Mouse (Mus musculus) heart, adult 2 months (tissue): ENCODE measurements at regions not wholly inside any gene's neighbourhood (a gene's known extent, or its start where the extent isn't known, plus 50 kb on each side); places are given as distances from the start of the nearest gene placed in this dataset.

ENCODE experiments used
- DNase-seq, 2 experiments: peaks; one replicate each; pipeline ENCODE4 v3.0.0; 2021
- H3K27ac ChIP-seq: fragments of 200-600 bp; 2 replicates; pipeline ENCODE4 v1.8.1; 2022
- H3K27me3 ChIP-seq: fragments of 200-500 bp; 2 replicates; pipeline ENCODE4 v1.6.1; 2012; ENCODE audit warnings: mild to moderate bottlenecking, low read length, inconsistent platforms, mixed read lengths; ENCODE audit not compliant: control insufficient read depth, insufficient read depth
- H3K36me3 ChIP-seq: fragments of 200-500 bp; 2 replicates; pipeline ENCODE4 v1.6.1; 2012; ENCODE audit warnings: low read length, inconsistent platforms; ENCODE audit not compliant: control insufficient read depth, insufficient read depth
- H3K4me1 ChIP-seq: fragments of 200-500 bp; 2 replicates; pipeline ENCODE4 v1.6.1; 2011; ENCODE audit warnings: low read length; ENCODE audit not compliant: control insufficient read depth, insufficient read depth
- H3K4me3 ChIP-seq: fragments of 200-600 bp; 2 replicates; pipeline ENCODE4 v1.8.1; 2022
- H3K79me2 ChIP-seq: fragments of 200-500 bp; replicated peaks from 2 replicates; pipeline ENCODE4 v1.6.1; 2012; ENCODE audit warnings: mild to moderate bottlenecking, inconsistent platforms, low read length, moderate library complexity, mixed read lengths; ENCODE audit not compliant: control insufficient read depth, insufficient read depth
- H3K9ac ChIP-seq: fragments of 200-500 bp; 2 replicates; pipeline ENCODE4 v1.6.1; 2012; ENCODE audit warnings: low read depth, mild to moderate bottlenecking, control low read depth, inconsistent platforms, low read length, mixed read lengths
- CTCF ChIP-seq: fragments of 200-600 bp; IDR thresholded peaks from 2 replicates; pipeline ENCODE4 v1.8.1; 2022; ENCODE audit warnings: antibody characterized with exemption, mild to moderate bottlenecking, moderate library complexity
- EP300 ChIP-seq: fragments of 200-500 bp; IDR thresholded peaks from 2 replicates; pipeline ENCODE4 v1.6.1; 2011; ENCODE audit warnings: low read depth, low read length, control low read depth; ENCODE audit not compliant: insufficient read depth
- POLR2A ChIP-seq: fragments of 200-500 bp; IDR thresholded peaks from 2 replicates; pipeline ENCODE4 v1.6.1; 2011; ENCODE audit warnings: mild to moderate bottlenecking, low read depth, low read length, control low read depth; ENCODE audit not compliant: insufficient read depth
- WGBS: fragments of 180-500 bp; shearing (Covaris S2); methylation state at CpG from one replicate; pipeline ENCODE4 v1.1.7; 2018; 5-methylcytosine and 5-hydroxymethylcytosine counted together
- intact Hi-C: fragments of 180-260 bp; cut with DNase I; formaldehyde crosslinking; loops from one replicate; pipeline ENCODE4 v1.15.1; 2025

GRCm38 (mm10) chr17:50369216-50369875, 75.9 kb upstream of the Dazl start:
- H3K4me3 ChIP-seq = no peak overlapping the region
- H3K4me1 ChIP-seq = peaks cover 3% of the 10 kb centered on the region; the same call in 1 of the 2 replicates
- 0 out of 2 replicates have a peak overlapping the region, but pooled peaks have one; percentile 28 for H3K27ac ChIP-seq
- H3K9ac ChIP-seq = no peak overlapping the region
- no peak for TF ChIP-seq CTCF
- TF ChIP-seq POLR2A = 0 out of 2 replicates have a peak, but pooled peaks have one; percentile 34
- TF ChIP-seq EP300 = 0 out of 2 replicates have a peak, but pooled peaks have one; percentile 43
- peak; percentile 53 to 71 for DNase-seq
- no peaks in the 10 kb centered on the region for H3K36me3 ChIP-seq
- intact Hi-C loops = no loop called here
- no peaks in the 10 kb centered on the region for H3K27me3 ChIP-seq
- 46% methylated on average over 6 of the region's 6 CpGs for WGBS
- no peaks in the 10 kb centered on the region for H3K79me2 ChIP-seq

DNA sequence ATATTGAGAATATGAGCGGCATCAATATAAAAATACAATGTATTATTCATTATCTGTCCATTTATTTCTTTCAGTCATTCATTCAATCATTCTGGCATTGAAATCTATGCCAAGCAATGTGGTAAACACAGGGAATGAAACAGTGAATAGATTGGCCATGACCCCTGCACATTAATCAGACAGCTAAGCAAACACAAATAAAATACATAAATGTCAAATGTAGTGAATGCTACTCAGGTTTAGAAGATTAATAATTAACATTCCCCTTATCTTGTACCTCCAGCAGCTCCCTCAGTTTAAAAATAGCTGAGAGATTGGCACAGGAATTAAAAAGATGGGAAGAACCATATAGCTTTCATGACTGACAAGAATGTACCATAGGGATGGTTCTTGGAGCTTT, 77.0 kb upstream of the Dazl start:
- TF ChIP-seq CTCF (no peak), EP300 (no peak), POLR2A (no peak)
- Histone ChIP-seq H3K36me3 (no peaks in the 10 kb centered on the region), H3K79me2 (no peaks in the 10 kb centered on the region), H3K4me1 (peaks cover 3% of the 10 kb centered on the region; the same call in 1 of the 2 replicates), H3K4me3 (no peak overlapping the region), H3K9ac (no peak overlapping the region), H3K27ac (no peak overlapping the region), H3K27me3 (no peaks in the 10 kb centered on the region)
- WGBS = 100% methylated on average over 1 of the region's 1 CpGs
- DNase-seq = no peak
- intact Hi-C loops = no loop called here

DNA sequence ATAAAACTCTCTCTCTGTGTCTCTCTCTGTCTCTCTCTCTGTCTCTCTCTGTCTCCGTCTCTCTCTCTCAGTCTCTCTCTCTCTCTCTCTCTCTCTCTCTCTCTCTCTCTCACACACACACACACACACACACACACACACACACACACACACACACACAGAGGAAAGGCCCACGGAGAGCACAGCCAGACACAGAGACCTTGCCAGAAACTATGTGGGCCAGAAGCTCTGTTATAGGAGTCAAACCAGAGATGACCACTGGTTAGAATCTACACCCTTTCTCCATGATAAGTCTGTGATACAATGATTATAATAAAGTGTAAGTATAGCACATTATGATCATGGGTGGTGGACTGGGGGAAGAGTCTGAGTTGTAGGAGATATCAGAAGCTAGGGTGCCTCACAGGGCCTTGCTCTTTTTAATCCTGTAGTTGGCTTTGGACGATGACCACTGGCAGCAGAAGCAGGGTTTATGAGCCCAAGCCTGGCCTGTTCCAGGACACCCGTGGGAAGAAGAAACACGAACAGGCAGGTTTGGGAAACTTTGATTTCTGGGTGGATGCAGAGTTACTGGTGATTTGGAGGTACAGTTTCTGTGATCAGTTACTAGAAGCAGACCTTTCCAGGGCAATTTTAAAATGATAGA, 80.2 kb upstream of the Dazl start:
- Histone ChIP-seq H3K4me3 (no peak overlapping the region), H3K27ac (no peak overlapping the region), H3K9ac (no peak overlapping the region), H3K79me2 (no peaks in the 10 kb centered on the region), H3K27me3 (no peaks in the 10 kb centered on the region), H3K36me3 (no peaks in the 10 kb centered on the region), H3K4me1 (peaks cover 3% of the 10 kb centered on the region; the same call in 1 of the 2 replicates)
- intact Hi-C loops = no loop called here
- no peak for DNase-seq
- 70% methylated on average over 5 of the region's 5 CpGs for WGBS
- TF ChIP-seq EP300 (no peak), POLR2A (no peak), CTCF (no peak)

DNA sequence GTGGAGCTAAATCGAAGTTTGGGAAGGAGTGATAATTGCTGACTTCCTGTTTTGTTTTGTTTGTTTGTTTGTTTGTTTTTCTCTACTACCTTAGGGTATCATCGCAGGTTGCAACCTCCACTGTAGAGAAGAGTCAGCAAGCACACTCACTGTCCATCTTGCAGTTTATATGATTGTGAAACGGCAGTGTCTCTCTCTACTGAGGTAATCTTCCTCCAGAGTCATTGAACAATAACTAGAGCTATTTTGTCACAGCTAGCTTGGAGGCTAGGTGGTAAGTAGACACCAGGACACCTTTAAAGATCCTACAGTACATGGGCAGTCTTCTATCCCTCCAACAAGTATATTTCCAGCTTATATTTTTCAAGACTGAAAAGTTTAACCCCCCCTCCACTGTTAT, 82.0 kb upstream of the Dazl start:
- no peak for DNase-seq
- Histone ChIP-seq H3K79me2 (no peaks in the 10 kb centered on the region), H3K36me3 (no peaks in the 10 kb centered on the region), H3K27ac (no peak overlapping the region), H3K27me3 (no peaks in the 10 kb centered on the region), H3K9ac (no peak overlapping the region), H3K4me1 (no peaks in the 10 kb centered on the region), H3K4me3 (no peak overlapping the region)
- WGBS = 73% methylated on average over 3 of the region's 3 CpGs
- no peak for TF ChIP-seq POLR2A
- no peak for TF ChIP-seq EP300
- TF ChIP-seq CTCF = no peak
- intact Hi-C loops = no loop called here

GRCm38 (mm10) chr17:50376708-50377107, 83.3 kb upstream of the Dazl start:
- no peak overlapping the region for H3K27ac ChIP-seq
- H3K79me2 ChIP-seq = no peaks in the 10 kb centered on the region
- H3K9ac ChIP-seq = no peak overlapping the region
- intact Hi-C loops = no loop called here
- TF ChIP-seq EP300 = no peak
- no peak for TF ChIP-seq POLR2A
- TF ChIP-seq CTCF = no peak
- no peaks in the 10 kb centered on the region for H3K36me3 ChIP-seq
- H3K27me3 ChIP-seq = no peaks in the 10 kb centered on the region
- DNase-seq = no peak
- H3K4me1 ChIP-seq = no peaks in the 10 kb centered on the region
- 94% methylated on average over 8 of the region's 8 CpGs for WGBS
- H3K4me3 ChIP-seq = no peak overlapping the region

GRCm38 (mm10) chr17:50378141-50378727, 84.8 kb upstream of the Dazl start:
- WGBS = 85% methylated on average over 3 of the region's 3 CpGs
- H3K27me3 ChIP-seq = no peaks in the 10 kb centered on the region
- intact Hi-C loops = no loop called here

More at GRCm38 (mm10) chr17:50378141-50378727, 84.8 kb upstream of the Dazl start:
- no peak for DNase-seq
- Histone ChIP-seq H3K36me3 (no peaks in the 10 kb centered on the region), H3K9ac (no peak overlapping the region), H3K27ac (no peak overlapping the region), H3K4me3 (no peak overlapping the region), H3K79me2 (no peaks in the 10 kb centered on the region), H3K4me1 (no peaks in the 10 kb centered on the region)
- TF ChIP-seq POLR2A (no peak), CTCF (no peak), EP300 (no peak)
